Mouse (Mus musculus) limb, embryonic 11.5 days (tissue): ENCODE data around the gene Gria2. TPM values are rescaled to one million over a fixed set of nuclear protein-coding genes. Genes with fewer than 3 reads are reported as not detected.

Experiments used
- ATAC-seq: fragments of 200-750 bp; cut with Nextera tagmentation; 2 replicates; pipeline ENCODE4 v1.8.0; 2017; ENCODE audit warnings: low read depth; ENCODE audit not compliant: insufficient number of reproducible peaks, low FRiP score, low TSS enrichment
- DNase-seq: peaks from one replicate; pipeline ENCODE4 v3.0.0-alpha.2; 2015; ENCODE audit warnings: low spot score
- H3K27ac ChIP-seq: fragments of 300-500 bp; sonication (generic); replicated peaks from 2 replicates; pipeline ENCODE4 v1.5.1; 2014; ENCODE audit warnings: low read depth, mild to moderate bottlenecking, low read length
- H3K27me3 ChIP-seq: fragments of 300-500 bp; sonication (generic); 2 replicates; pipeline ENCODE4 v1.6.1; 2014; ENCODE audit warnings: mild to moderate bottlenecking, low read length, mixed read lengths; ENCODE audit not compliant: control insufficient read depth, insufficient read depth
- H3K36me3 ChIP-seq: fragments of 300-500 bp; sonication (generic); 2 replicates; pipeline ENCODE4 v1.6.1; 2014; ENCODE audit warnings: mild to moderate bottlenecking, low read length, moderate library complexity, mixed read lengths; ENCODE audit not compliant: control insufficient read depth, insufficient read depth
- H3K4me1 ChIP-seq: fragments of 300-500 bp; sonication (generic); 2 replicates; pipeline ENCODE4 v1.6.1; 2014; ENCODE audit warnings: low read length, mixed read lengths; ENCODE audit not compliant: control insufficient read depth, insufficient read depth
- H3K4me2 ChIP-seq: fragments of 300-500 bp; sonication (generic); 2 replicates; pipeline ENCODE4 v1.6.1; 2014; ENCODE audit warnings: low read depth, mild to moderate bottlenecking, moderate library complexity; ENCODE audit not compliant: severe bottlenecking
- H3K4me3 ChIP-seq: fragments of 300-500 bp; sonication (generic); 2 replicates; pipeline ENCODE4 v1.5.1; 2014; ENCODE audit warnings: low read depth, low read length
- H3K9ac ChIP-seq: fragments of 300-500 bp; sonication (generic); 2 replicates; pipeline ENCODE4 v1.6.1; 2014; ENCODE audit warnings: mild to moderate bottlenecking, low read length
- H3K9me3 ChIP-seq: fragments of 300-500 bp; sonication (generic); 2 replicates; pipeline ENCODE4 v1.6.1; 2016; ENCODE audit warnings: low read length; ENCODE audit not compliant: control insufficient read depth
- WGBS: fragments of 180-500 bp; shearing (Covaris S2); extraction: QIAGEN DNeasy Blood & Tissue Kit; methylation state at CpG from one replicate; pipeline ENCODE4 v1.1.7; 2014; 5-methylcytosine and 5-hydroxymethylcytosine counted together
- microRNA-seq: library from miRNA; unstranded; fragments of <30 nt; microRNA quantifications from one replicate; pipeline ENCODE4, GENCODE M21; 2016
- polyA plus RNA-seq: library from polyadenylated mRNA; unstranded; fragments of >200 nt; fragmentation: Nextera tagmentation; extraction: Ambion mirVana; gene quantifications from 2 replicates; pipeline ENCODE4 v1.2.1, GENCODE M21; 2014

The Gria2 gene
- polyA plus RNA-seq, 1 experiment from 2014 or later: 4.4 TPM

DNA sequence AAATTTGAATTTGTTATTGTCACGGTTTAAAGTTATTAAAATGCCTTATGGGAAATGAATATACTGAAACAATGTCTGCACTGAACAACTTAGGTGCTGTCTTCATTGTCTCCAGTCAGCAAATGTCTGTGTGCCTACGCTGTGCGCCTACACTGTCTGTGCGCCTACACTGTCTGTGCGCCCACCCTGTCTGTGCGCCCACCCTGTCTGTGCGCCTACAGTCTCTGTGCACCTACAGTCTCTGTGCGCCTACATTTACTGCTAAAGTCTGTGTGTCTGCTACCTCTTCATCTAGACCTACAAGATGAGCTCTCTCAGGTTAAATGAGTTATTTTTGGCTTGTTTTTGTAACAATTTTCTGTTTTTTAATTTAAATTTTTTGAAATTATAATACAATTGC, 107.7 kb downstream of the Gria2 start:
- WGBS: 94% methylated on average over 8 of the region's 8 CpGs
- no peak overlapping the region for H3K9ac ChIP-seq
- H3K4me1 ChIP-seq: no peaks in the 10 kb centered on the region
- no peak overlapping the region for H3K4me3 ChIP-seq
- no peaks in the 10 kb centered on the region for H3K9me3 ChIP-seq
- H3K27ac ChIP-seq: no peak overlapping the region
- no peaks in the 10 kb centered on the region for H3K27me3 ChIP-seq
- ATAC-seq (no peak), DNase-seq (no peak)
- H3K36me3 ChIP-seq: no peaks in the 10 kb centered on the region
- no peak overlapping the region for H3K4me2 ChIP-seq

DNA sequence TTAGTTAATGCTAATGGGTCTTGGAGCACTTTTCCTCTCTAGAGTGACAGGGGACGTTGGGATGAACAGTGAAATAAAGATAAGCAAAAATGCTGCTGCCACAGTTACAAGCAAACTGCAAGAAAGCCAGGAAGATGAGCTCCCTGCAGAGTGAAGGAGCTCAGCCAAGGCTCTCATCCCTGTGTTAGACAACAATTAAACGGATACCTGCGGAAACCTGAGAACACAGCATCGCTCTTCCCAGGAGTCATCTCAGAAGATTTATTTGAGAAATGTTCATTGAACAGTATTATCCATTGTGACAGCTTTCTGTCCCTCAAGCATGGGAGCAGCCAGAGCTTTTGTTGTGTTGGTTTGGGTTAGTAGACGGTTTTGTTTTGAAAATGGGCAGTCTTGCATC, 137.5 kb downstream of the Gria2 start:
- Histone ChIP-seq H3K4me1 (no peaks in the 10 kb centered on the region), H3K4me3 (no peak overlapping the region), H3K9ac (no peak overlapping the region), H3K27ac (no peak overlapping the region), H3K9me3 (no peaks in the 10 kb centered on the region), H3K36me3 (no peaks in the 10 kb centered on the region), H3K4me2 (no peak overlapping the region), H3K27me3 (no peaks in the 10 kb centered on the region)
- WGBS: 74% methylated on average over 5 of the region's 5 CpGs
- ATAC-seq (no peak), DNase-seq (no peak)

DNA sequence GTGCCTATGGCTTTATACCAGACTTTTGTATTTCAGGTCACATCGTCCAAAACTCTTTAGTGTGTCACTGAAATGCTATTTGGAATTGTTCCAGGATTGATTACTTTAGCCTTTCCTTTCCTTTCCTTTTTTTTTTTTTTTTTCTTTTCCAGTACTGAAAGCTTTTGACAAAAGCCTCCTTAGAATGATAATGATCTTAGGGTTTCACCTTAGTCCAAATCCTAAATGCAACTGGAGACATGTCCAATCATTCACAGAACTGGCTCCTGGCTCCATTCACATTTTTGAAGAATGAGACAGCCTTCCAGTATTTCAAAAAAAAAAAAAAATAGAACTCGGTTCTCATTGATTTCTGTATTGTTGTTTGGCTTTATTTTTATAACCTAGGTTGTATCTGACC, 139.3 kb downstream of the Gria2 start:
- H3K4me1 ChIP-seq: no peaks in the 10 kb centered on the region
- H3K9me3 ChIP-seq: no peaks in the 10 kb centered on the region
- no peak overlapping the region for H3K27ac ChIP-seq
- no peak for ATAC-seq
- no peak for DNase-seq
- 82% methylated on average over 2 of the region's 2 CpGs for WGBS
- no peak overlapping the region for H3K4me3 ChIP-seq
- no peaks in the 10 kb centered on the region for H3K36me3 ChIP-seq
- H3K9ac ChIP-seq: no peak overlapping the region
- H3K4me2 ChIP-seq: no peak overlapping the region
- H3K27me3 ChIP-seq: no peaks in the 10 kb centered on the region

DNA sequence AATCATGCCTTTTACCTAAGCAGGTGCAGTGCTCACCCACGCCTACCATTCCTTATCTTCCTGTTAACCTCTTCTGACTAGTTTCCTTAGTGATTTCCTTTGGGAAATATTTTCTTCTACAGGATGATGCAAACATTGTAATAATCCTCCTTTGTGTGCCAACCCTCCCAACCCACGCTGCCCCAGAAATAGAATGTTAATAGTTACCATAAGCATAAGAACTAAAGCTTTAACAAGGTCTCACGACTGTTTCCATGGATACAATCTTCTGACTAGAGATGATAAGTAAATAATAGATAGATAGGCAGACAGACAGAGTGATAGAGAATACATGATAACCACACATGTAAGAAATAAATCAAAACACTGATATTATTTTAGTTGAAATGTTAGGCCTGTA, 140.8 kb downstream of the Gria2 start:
- ATAC-seq (no peak), DNase-seq (no peak)
- H3K4me3 ChIP-seq: no peak overlapping the region
- H3K36me3 ChIP-seq: no peaks in the 10 kb centered on the region
- no peak overlapping the region for H3K27ac ChIP-seq
- WGBS: 81% methylated on average over 3 of the region's 3 CpGs
- H3K9me3 ChIP-seq: no peaks in the 10 kb centered on the region
- no peaks in the 10 kb centered on the region for H3K27me3 ChIP-seq
- no peaks in the 10 kb centered on the region for H3K4me1 ChIP-seq
- H3K4me2 ChIP-seq: no peak overlapping the region
- H3K9ac ChIP-seq: no peak overlapping the region

DNA sequence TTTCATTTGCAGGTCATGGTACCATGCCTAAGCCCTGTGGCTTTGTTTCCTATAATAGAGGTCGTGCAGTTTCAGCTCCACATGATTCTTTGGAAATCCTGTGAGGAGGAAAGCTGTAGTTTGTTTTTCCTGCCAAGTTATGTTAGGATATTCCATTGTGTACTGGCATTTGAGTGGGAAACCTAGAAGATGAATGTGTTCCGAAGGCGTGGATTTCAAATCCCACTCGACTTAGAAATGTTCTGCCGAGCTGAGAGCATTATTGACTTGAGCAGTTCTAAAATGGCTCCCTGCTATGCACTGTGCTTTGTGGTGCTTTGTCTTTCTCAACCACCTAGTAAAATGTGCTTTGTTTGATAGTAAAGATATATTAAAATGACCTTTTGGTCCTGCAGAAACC, 150.4 kb downstream of the Gria2 start:
- no peaks in the 10 kb centered on the region for H3K27me3 ChIP-seq
- H3K4me1 ChIP-seq: no peaks in the 10 kb centered on the region
- H3K9me3 ChIP-seq: no peaks in the 10 kb centered on the region
- DNase-seq (no peak), ATAC-seq (no peak)
- no peak overlapping the region for H3K27ac ChIP-seq
- no peaks in the 10 kb centered on the region for H3K36me3 ChIP-seq
- WGBS: 83% methylated on average over 5 of the region's 5 CpGs
- H3K4me3 ChIP-seq: no peak overlapping the region
- H3K4me2 ChIP-seq: no peak overlapping the region
- H3K9ac ChIP-seq: no peak overlapping the region

Small RNA genes lying within 50 kb of the gene (microRNA-seq; reads per million reads assigned to microRNA genes)
- gene Gm25749: not detected

Other genes with a start within 250 kb of the Gria2 start
- 25.8 and 26.6 TPM in 2 replicates for gene Glrb, start 110.8 kb upstream of the Gria2 start, polyA plus RNA-seq
- gene Pdgfc, start 233.6 kb upstream of the Gria2 start, polyA plus RNA-seq: 69.8 and 77.5 TPM in 2 replicates